Mouse (Mus musculus): ENCODE data around the gene Fdx1l.
A peak's percentile ranks its signal among the peaks of the same experiment; 100 is the strongest.
"Not testable (repeated sequence)": the region's sequence is repeated elsewhere in the genome, so short reads cannot be mapped to it uniquely, and the experiment has no call there.

The Fdx1l gene

DNA sequence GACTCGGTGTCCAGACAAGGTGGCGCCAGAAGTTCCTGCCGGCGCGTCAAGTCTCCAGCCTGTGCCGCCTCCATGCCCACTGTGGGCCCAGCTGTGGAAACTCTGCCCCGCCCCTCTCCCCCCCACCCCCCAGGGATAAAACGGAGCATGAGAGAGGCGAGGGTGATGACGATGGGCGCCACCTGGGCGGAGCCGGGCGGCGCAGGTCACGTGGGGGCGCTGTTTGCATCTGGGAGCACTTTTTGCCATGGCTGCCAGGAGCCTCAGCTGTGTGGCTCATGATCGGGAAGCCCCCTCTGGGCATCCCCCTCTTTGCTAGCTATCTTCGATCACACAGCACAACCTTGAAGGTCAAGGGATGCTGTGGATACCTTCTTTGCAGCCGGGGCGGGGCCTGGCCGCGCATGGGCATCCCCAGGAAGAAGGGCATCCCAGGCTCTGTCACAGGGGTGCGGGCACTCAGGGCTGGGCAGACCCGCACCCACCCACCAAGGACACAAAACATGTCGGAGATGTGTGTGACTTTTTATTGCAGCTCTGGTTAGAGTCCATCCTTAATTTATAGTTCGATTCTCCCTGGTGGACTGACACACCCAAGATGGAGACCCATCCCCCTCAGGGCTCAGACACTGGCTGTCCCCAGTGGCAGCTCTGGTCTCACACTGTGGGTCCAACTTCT lies 6.3 kb downstream of the Fdx1l start, which contains the start of gene Zglp1:
TSS of gene Zglp1 (minus strand) at position 88 of the 679 bp plus-strand sequence.
- DNase-seq = no peak

DNA sequence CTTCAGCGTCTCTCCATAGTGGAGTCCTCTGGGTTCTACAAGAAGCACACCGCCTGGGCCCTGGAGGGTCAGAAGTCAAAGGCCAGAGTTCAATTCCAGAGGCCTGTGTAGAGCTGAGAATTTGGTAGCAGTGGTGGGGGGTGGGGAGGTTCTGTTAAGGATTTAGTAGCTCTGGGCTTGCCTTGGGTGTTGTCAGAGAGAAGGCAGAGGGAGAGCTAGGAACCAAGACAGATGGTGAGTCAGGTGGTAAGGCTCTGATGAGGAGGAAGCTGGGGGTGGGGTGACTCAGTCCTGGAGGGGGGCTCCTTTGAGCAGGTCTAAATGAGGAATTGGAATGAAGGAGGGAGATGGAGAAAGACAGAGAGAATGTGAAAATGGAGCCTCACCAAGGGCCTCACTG lies 10.5 kb downstream of the Fdx1l start:
- no peak for DNase-seq

DNA sequence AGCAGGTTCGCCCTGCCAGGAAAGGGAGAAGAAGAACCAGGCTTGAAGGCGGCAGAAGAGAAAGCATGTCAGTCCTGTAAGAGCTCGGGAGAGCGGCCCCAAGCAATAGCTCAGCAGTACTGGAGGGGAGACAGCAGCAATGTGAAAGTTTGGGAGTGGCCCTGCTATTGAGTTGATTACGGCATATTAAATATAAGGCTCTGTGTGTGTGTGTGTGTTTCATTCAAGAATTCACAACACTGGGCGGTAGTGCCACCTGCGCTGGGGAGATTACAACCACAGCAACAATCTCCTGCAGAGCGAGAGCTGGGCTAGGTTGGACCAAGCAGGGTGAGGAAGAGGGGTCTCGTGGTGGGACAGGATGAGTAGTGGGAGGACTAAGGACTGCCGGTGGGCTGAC lies 21.8 kb downstream of the Fdx1l start:
- DNase-seq = no peak

DNA sequence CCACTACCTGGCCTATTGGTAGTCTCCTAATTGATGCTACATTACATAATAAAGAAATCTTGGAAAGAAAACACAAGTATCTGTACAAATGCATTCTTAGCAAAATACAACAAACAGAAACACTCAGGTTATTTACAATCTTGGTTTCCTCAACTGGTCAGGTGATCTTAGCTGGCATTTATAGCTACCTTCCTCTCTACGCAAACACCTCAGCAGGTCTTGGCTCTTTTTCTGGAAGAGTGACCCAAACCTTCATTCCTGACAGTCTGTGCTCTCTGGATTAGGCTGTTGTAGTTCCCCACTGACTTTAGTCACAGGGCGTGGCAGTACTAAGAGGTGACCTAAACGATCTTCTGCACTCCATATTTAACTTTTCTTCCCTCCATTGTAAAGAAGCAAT lies 28.2 kb downstream of the Fdx1l start:
- DNase-seq = peak; percentile 4

DNA sequence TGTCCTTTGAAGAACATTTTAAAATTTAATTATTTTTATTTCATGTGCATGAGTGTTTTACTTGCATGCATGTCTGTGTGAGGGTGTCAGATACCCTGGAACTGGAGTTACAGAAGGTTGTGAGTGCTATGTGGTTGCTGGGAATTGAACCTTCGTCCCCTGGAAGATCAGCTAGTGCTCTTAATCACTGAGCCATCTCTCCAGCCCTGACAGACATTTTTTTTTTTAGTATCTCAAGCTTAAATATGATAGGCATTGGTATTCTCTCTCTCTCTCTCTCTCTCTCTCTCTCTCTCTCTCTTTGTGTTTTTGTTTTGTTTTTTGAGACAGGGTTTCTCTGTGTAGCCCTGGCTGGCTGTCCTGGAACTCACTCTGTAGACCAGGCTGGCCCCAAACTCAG lies 28.6 kb downstream of the Fdx1l start:
- not testable (repeated sequence) for DNase-seq

DNA sequence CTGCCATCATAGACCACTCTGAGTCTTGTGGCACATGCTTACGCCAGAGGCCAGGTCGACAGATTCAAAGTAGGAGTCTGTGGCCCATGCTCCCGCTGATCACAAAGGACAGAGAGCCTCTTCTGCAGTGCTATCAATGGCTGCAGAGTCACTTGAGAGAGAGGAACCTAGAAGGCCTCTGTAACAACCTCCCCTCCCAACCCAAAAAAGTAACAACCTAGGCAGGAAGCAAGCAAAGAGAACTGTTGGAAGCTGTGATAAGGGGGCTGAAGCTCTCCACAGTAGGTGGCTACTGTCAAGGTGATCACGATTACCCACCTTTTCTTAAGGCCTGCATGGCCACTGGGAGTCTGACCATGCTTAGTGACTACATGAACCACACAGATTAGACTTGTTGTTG lies 29.9 kb downstream of the Fdx1l start:
- no peak for DNase-seq

DNA sequence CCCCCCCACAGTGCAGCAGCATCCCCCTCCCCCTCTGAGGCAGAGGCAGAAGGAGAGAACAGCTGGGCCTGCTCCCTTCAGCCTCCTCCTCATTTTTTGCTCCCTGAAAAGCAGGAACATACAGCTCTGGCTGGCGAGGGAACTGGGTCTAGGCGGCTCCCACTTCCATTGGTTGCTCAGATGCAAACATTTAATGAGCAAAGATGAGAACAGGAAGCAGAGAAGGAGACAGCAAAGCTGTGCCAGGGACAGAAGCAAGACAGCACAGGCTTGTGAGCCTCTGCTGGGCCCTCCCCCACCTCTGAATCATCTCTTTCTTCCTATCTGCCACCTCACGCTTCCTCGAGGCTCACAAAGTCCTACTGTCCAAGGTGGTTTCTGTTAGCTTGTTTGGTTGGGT lies 32.1 kb downstream of the Fdx1l start:
- DNase-seq = peak; percentile 55

DNA sequence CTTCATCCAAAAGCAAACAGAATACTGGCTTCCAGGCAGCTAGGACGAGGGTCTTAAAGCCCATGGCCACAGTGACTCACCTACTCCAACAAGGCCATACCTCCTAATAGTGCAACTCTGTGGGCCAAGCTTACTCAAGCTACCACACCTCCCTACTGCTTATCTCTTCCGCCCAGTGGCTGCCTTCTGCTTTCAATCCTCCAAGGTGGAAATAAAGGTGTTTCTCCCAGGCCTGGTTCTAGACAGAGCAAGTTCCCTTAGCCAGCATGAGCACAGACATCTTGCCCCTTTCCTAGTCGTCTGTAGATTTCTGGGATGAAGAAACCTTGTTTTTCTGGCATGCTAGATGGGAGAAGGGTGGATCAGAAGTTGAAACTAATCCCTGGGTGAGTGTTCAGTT lies 33.6 kb downstream of the Fdx1l start:
- DNase-seq = peak; percentile 83

DNA sequence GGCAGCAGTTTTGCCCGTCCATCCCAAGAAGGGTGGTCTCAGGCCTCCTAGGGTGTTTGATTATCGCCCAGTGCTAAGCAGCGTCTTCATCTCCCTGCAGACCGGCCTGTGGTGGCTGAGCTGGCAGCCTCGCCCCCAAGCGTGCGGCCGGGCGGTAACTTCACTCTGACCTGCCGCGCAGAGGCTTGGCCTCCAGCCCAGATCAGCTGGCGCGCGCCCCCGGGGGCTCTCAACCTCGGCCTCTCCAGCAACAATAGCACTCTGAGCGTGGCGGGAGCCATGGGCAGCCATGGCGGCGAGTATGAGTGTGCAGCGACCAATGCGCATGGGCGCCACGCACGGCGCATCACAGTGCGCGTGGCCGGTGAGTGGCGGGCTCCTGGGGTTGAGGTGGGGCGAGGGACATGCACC lies 35.9 kb downstream of the Fdx1l start:
- peak; percentile 89 for DNase-seq

DNA sequence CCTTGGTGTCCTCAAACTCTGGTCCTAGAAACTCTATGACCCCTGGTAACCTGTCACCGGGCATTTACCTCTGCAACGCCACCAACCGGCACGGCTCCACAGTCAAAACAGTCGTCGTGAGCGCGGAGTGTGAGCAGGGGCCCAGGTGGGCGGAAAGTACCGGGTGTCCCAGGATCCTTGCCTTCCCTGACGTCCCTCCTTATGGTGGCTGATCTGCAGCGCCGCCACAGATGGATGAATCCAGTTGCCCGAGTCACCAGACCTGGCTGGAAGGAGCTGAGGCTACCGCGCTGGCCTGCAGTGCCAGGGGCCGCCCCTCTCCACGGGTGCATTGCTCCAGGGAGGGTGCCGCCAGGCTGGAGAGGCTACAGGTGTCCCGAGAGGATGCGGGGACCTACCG lies 36.7 kb downstream of the Fdx1l start:
- DNase-seq = peak; percentile 87

DNA sequence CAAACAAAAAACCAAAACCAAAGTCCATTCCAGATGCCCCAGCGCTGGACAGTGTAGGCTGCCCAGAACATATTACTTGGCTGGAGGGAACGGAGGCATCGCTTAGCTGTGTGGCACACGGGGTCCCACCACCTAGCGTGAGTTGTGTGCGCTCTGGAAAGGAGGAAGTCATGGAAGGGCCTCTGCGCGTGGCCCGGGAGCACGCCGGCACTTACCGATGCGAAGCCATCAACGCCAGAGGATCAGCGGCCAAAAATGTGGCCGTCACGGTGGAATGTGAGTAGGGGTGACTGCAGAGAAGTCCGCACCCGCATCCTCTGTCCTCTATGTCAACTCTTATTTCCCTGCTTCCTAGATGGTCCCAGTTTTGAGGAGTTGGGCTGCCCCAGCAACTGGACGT lies 37.3 kb downstream of the Fdx1l start:
- peak; percentile 89 for DNase-seq

DNA sequence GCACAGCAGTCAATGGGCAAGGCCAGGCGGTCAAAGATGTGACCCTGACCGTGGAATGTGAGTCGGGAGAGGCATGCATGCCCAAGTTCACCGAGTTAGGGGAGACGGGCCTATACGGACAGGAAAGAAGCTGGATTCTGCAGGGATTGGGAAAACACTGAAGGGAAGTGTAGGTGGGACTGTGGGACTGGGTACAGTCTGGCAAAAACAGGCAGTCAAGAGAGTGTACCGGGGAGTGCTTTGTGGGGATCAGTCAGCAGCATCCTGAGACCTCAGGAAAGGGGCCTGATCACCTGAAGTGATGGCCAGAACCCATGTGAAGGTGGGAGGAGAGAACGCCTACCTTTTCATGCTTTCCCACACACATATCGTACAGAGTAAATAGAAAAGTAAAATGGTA lies 37.8 kb downstream of the Fdx1l start:
- peak; percentile 77 for DNase-seq

DNA sequence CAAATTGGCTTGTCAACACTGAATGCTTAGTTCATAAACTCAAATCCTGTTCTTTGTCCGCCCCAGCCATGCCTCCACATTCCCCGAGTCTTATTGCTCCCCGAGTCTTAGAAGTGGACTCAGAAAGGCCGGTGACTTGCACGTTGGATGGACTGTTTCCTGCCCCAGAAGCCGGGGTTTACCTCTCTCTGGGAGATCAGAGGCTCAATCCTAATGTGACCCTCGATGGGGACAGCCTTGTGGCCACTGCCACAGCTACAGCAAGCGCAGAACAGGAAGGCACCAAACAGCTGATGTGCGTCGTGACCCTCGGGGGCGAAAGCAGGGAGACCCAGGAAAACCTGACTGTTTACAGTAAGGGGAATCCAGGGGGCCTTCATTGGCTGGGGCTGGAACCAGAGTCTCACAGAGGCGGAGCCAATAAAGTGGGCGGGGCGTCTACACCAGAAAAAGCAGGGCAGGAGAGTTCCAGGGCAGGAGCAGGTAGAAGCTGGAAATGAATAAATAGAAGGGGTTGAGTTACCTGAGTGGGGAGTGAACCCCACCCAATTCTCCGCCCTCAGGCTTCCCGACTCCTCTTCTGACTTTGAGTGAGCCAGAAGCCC lies 38.8 kb downstream of the Fdx1l start:
- DNase-seq = peak; percentile 89

DNA sequence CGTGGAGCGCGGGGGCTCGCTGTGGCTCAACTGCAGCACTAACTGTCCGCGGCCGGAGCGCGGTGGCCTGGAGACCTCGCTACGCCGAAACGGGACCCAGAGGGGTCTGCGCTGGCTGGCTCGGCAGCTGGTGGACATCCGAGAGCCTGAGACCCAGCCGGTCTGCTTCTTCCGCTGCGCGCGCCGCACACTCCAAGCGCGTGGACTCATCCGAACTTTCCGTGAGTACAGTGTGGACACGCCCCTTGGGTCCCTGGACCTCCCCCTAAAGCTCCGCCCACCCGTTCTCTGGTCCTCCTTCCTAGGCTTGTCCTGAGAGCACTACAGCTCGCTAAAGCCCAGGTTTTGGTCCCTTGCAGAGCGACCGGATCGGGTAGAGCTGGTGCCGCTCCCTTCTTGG lies 40.3 kb downstream of the Fdx1l start:
- peak; percentile 99 for DNase-seq

DNA sequence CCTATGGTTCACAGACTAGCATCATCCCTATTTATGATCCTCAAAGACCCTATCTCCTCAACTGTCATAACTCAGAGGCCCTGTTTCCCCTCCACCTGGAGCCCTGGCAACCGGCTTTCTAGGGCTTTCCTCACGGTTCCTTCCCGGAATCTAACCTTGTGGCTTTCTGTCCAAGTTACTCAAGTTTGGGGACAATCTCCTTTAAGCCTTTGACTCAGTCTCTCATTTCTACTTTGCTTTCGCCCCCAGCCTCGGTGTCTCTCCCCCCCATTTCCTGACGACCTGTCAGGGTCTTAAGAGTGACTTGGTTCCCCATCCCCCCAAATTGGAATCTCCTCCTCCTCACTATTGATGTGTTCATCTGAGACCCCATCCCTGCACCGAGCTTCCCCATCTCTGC lies 40.9 kb downstream of the Fdx1l start:
- peak; percentile 89 for DNase-seq

DNA sequence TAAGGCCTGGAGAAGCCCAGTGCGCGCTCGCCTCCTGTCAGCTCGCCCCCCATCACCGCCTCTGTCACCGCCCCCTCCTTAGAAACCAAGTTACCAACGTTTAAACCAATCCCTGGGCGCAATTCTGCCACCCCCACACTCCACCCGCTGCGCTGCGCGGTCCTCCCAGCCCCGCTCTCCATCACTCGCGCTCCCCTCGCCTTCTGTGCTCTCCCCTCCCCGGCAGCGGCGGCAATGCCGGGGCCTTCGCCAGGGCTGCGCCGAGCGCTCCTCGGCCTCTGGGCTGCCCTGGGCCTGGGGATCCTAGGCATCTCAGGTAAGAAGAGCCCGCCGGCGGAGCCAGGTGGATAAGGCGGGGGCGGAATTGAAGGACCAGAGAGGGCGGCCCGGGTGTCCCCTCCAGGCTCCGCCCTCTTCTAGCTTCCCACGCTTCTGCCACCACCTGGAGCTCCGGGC lies 41.5 kb downstream of the Fdx1l start, which contains the start of gene Icam5:
TSS of gene Icam5 (plus strand) at position 178 of the 456 bp plus-strand sequence.
- DNase-seq = peak; percentile 96

DNA sequence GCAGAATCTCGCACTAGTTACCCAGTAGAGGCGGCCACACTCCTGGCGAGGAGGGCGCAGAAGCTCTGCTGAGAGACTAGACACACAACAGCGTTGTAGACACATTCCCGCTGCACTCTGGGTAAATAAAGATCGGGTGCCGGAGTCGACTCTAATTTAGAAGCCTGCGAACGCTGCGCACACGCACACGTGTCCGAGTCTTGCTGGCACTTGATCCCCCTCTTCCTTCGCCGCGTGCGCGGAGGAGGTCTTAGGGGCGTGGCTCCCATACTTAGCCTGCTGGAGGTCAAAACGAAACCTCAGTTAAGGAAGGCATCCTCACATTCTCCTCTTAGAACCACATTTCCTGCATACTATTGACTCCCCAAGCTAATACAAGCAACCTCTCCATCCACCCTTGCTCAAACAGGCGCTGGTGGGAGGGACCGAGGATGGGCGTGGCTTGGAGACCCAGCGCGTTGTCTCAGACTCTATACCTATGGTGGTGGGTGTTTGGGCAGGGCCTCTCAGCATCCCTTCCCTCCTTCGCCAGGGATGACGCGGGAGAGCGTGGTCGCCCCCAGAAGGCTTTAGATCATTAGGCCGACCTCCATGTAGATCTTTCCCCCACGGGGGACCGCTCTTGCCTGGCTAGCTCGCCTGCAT lies 42.0 kb downstream of the Fdx1l start:
- DNase-seq = peak; percentile 98

DNA sequence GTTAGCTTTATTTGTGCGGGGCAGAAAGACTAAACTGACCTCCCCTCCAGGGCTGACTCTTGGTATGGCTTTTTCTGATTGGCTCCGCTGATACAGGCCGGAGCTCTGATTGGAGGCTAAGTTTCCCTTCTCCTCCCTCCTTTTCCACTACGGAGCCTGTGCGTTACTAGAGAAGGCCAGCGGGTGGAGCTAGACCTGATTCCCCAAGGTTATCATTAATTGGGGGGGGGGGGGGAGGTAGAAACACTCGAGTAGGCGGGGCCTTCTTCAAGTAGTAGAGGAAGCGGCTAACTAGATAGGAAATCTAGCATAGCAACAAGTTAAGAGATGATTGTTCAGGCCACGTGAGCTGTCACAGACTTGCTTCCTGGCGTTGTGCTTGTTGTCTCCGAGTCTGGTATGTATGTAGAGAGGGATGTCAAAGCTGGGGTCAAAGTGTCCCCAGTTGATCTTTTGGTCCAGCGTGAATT lies 42.6 kb downstream of the Fdx1l start:
- DNase-seq = peak; percentile 99

DNA sequence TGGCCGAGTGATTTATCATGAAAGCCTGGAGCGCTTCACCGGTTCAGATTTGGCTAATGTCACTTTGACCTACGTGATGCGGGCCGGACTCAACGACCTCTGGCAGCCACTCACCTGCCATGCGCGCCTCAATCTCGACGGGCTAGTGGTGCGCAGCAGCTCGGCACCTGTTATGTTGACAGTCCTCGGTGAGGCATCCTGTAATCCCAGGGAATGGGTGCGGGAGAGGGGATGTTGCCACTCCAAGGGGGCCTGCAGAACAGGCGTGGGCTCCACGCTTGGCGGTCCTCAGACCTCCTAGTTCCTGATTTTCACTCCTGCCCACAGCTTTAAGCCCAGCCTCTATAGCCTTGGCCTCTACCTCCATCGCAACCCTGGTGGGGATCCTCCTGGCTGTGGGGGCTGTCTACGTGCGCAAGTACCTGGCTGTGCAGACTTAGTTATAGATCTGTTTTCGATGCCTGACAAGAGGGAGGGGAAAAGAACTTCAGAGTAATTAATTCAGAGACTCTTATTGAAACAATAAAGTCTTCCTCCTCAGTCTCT lies 43.3 kb downstream of the Fdx1l start:
- DNase-seq = peak; percentile 95

DNA sequence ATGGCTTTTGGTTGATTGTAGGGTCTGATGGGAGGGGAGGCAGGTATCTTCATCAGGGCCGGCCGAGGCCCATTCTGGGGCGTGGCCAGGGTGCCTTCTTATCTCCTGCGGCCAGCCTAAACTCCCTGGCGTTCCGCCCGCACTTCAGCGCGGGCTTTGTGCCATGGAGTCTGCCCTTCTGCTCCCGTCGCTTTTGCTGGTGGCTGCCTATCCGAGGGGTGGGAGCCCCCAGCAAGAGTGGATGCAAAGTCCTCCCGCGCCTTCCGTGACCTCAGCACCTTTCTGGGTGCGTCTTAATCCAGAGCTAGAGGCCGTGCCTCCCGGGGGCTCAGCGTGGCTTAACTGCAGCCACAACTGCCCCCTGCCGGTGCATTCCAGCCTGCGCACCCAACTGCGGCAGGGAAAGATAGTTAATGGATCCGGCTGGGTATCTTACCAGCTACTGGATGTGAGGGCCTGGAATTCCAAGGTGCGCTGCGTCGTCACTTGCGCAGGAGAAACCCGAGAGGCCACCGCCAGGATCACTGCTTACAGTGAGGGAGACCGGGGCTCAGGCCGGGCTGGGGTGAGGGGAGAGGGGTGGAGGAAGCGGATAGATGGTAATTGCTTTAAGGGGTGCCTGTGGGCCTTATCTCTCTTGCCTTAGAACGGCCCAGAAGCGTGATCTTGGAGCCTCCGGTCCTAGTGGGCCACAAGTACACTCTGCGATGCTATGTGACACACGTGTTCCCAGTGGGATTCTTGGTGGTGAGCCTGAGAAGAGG lies 43.9 kb downstream of the Fdx1l start, which contains the start of gene Icam4:
TSS of gene Icam4 (plus strand) at position 83 of the 764 bp plus-strand sequence.
- DNase-seq = peak; percentile 99

DNA sequence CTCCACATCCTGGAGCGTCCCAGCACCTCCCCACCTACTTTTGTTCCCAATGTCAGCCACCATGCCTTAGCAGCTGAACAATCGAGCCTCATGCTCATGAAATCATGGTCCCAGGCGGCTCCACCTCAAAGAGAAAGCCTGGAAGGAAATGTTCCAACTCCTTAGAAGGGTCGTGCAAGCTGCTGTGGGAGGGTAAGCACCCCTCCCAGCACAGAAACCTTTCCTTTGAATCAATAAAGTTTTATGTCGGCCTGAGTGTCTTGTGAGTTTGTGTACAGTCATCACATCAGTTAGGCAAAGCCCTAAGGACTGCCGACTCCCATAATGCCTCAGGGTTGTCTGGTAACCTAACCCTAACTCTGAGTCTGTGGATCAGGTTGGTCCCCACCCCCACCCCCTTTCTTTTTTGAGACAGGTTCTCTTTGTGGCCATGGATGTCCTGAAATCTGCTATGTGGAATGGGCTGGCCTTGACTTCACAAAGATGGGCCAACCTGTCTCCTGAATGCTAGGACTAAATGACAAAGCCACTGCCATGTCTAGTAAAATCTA lies 44.8 kb downstream of the Fdx1l start:
- DNase-seq = peak; percentile 89

DNA sequence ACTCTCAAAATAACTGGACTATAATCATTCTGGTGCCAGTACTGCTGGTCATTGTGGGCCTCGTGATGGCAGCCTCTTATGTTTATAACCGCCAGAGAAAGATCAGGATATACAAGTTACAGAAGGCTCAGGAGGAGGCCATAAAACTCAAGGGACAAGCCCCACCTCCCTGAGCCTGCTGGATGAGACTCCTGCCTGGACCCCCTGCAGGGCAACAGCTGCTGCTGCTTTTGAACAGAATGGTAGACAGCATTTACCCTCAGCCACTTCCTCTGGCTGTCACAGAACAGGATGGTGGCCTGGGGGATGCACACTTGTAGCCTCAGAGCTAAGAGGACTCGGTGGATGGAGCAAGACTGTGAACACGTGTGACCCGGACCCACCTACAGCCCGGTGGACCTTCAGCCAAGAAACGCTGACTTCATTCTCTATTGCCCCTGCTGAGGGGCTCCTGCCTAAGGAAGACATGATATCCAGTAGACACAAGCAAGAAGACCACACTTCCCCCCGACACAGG lies 45.6 kb downstream of the Fdx1l start:
- peak; percentile 91 for DNase-seq
